Comparison of ENCODE assay signal across 11 mouse cellular contexts in the genomic region with DNA sequence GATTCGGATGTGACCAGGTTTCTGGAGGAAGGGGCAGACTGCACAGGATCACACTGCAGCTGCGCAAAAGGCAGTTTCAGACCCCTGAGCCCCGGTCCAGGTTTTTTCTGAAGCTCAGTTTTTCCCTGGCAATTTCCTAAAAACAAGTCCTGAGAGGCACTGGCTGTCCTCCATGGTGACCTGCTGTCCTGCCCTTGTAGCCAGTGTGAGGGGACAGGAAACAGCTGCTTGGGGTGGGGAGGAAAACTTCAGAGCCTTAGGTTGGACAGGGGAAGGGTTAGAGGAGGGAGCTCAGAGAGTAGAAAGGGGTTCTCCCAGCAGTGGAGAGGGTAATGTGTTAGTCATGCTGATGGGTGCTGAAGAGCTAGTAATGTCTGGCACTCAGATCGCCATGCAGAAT. TPM values are rescaled to one million over a fixed set of nuclear protein-coding genes. Genes with fewer than 3 reads are reported as not detected.
DNase-seq lines count a peak whose midpoint lies in the region; ATAC-seq and TF ChIP-seq lines count a peak whose summit lies in the region.
"Had no signal": no experiment of that assay in that cellular context is flagged by ENCODE, and none has a peak within 500 bp of the region (broad histone marks: within the 10 kb centered on the region; RNA-seq: fewer than 3 reads in every experiment).

No protein-coding gene starts in this region.

- peak overlapping the region; percentile 68; the same call in 1 of the 2 replicates for H3K4me2 ChIP-seq in neural tube, embryonic 13.5 days
- H3K4me2 ChIP-seq in heart, embryonic 16.5 days (ENCODE audit: low read depth, low read length), result peak overlapping the region; percentile 75
- no peak overlapping the region for H3K4me2 ChIP-seq in liver, postnatal 0 days (ENCODE audit: low read depth, low read length)
- H3K4me2 ChIP-seq in hindbrain, embryonic 14.5 days (replicated peaks), result no peak overlapping the region
- H3K4me2 ChIP-seq: embryonic facial prominence, embryonic 15.5 days had no signal

- H3K36me3 ChIP-seq in neural tube, embryonic 13.5 days, result no peaks in the 10 kb centered on the region
- H3K36me3 ChIP-seq in heart, embryonic 16.5 days (ENCODE audit: control insufficient read depth, insufficient read depth), result peaks cover 2% of the 10 kb centered on the region; the same call in 1 of the 2 replicates
- H3K36me3 ChIP-seq in liver, postnatal 0 days (replicated peaks; ENCODE audit: insufficient read depth, low read length), result no peaks in the 10 kb centered on the region
- no peaks in the 10 kb centered on the region for H3K36me3 ChIP-seq in hindbrain, embryonic 14.5 days (replicated peaks; ENCODE audit: control insufficient read depth, insufficient read depth)
- H3K36me3 ChIP-seq: embryonic facial prominence, embryonic 15.5 days had no signal

- no peaks in the 10 kb centered on the region for H3K9me3 ChIP-seq in neural tube, embryonic 13.5 days
- no peaks in the 10 kb centered on the region for H3K9me3 ChIP-seq in heart, embryonic 16.5 days (replicated peaks; ENCODE audit: control insufficient read depth, low read length)
- no peaks in the 10 kb centered on the region for H3K9me3 ChIP-seq in liver, postnatal 0 days (ENCODE audit: low read length)
- H3K9me3 ChIP-seq in hindbrain, embryonic 14.5 days (ENCODE audit: control insufficient read depth, low read length), result no peaks in the 10 kb centered on the region
- H3K9me3 ChIP-seq: embryonic facial prominence, embryonic 15.5 days had no signal

- peaks cover 20% of the 10 kb centered on the region for H3K4me1 ChIP-seq in neural tube, embryonic 13.5 days (replicated peaks)
- H3K4me1 ChIP-seq in heart, embryonic 16.5 days (ENCODE audit: control insufficient read depth, insufficient read depth, low read length), result peaks cover 27% of the 10 kb centered on the region
- H3K4me1 ChIP-seq in liver, postnatal 0 days (ENCODE audit: insufficient read depth), result peaks cover 22% of the 10 kb centered on the region
- H3K4me1 ChIP-seq in hindbrain, embryonic 14.5 days (replicated peaks; ENCODE audit: control insufficient read depth, insufficient read depth, low read length), result peaks cover 9% of the 10 kb centered on the region

- H3K9ac ChIP-seq in neural tube, embryonic 13.5 days, result no peak overlapping the region
- H3K9ac ChIP-seq in heart, embryonic 16.5 days (ENCODE audit: low read length), result peak overlapping the region; percentile 15; the same call in 1 of the 2 replicates
- H3K9ac ChIP-seq in liver, postnatal 0 days (replicated peaks), result no peak overlapping the region
- no peak overlapping the region for H3K9ac ChIP-seq in hindbrain, embryonic 14.5 days
- H3K9ac ChIP-seq: embryonic facial prominence, embryonic 15.5 days; liver, embryonic 14.5 days had no signal

- no peak for ATAC-seq in neural tube, embryonic 13.5 days (ENCODE audit: low read depth)
- no peak for ATAC-seq in heart, embryonic 16.5 days (replicated peaks; ENCODE audit: extremely low read depth, insufficient read depth, low FRiP score)
- no peak for ATAC-seq in liver, postnatal 0 days
- ATAC-seq in megakaryocyte progenitor cell, adult 5-6 weeks (replicated peaks; ENCODE audit: poor library complexity), result no peak
- no peak for ATAC-seq in CD4-positive, CD25-positive, alpha-beta regulatory T cell, adult 4 months
- ATAC-seq in hindbrain, embryonic 14.5 days (ENCODE audit: low FRiP score), result no peak

- no peak for TF ChIP-seq CTCF in liver, postnatal 0 days (IDR thresholded peaks at IDR 0.05; ENCODE audit: low read depth)

- H3K27me3 ChIP-seq in neural tube, embryonic 13.5 days, result peaks cover 15% of the 10 kb centered on the region
- H3K27me3 ChIP-seq in heart, embryonic 16.5 days (ENCODE audit: control insufficient read depth, insufficient read depth, low read length), result peaks cover 11% of the 10 kb centered on the region; the same call in 1 of the 2 replicates
- H3K27me3 ChIP-seq in liver, postnatal 0 days (ENCODE audit: insufficient read depth, low read length), result peaks cover 6% of the 10 kb centered on the region; the same call in 1 of the 2 replicates
- H3K27me3 ChIP-seq in hindbrain, embryonic 14.5 days (ENCODE audit: control insufficient read depth, insufficient read depth, low read length), result peaks cover 4% of the 10 kb centered on the region; the same call in 1 of the 2 replicates
- H3K27me3 ChIP-seq: embryonic facial prominence, embryonic 15.5 days had no signal

- DNase-seq in neural tube, embryonic 10.5 days (ENCODE audit: extremely low spot score, low spot score), result no peak
- DNase-seq in liver, postnatal 0 days, result no peak
- no peak for DNase-seq in layer of hippocampus, adult 11-12 months (ENCODE audit: low spot score)
- no peak for DNase-seq in hindbrain, embryonic 14.5 days (ENCODE audit: low spot score)
- DNase-seq: thymus, postnatal 4 days had no signal

- TF ChIP-seq EP300 in liver, postnatal 0 days (IDR thresholded peaks at IDR 0.05; ENCODE audit: low read depth), result peak; percentile 34; the same call in 1 of the 2 replicates

- no peak overlapping the region for H3K4me3 ChIP-seq in neural tube, embryonic 13.5 days
- peak overlapping the region; percentile 22; the same call in 1 of the 2 replicates for H3K4me3 ChIP-seq in heart, embryonic 16.5 days (ENCODE audit: low read length)
- no peak overlapping the region for H3K4me3 ChIP-seq in liver, postnatal 0 days (ENCODE audit: low read depth, low read length)
- no peak overlapping the region for H3K4me3 ChIP-seq in hindbrain, embryonic 14.5 days (replicated peaks; ENCODE audit: low read length)
- H3K4me3 ChIP-seq: embryonic facial prominence, embryonic 15.5 days had no signal

- H3K27ac ChIP-seq in neural tube, embryonic 13.5 days (replicated peaks), result no peak overlapping the region
- peak overlapping the region; percentile 79 for H3K27ac ChIP-seq in heart, embryonic 16.5 days (ENCODE audit: low read length)
- H3K27ac ChIP-seq in liver, postnatal 0 days (ENCODE audit: low read depth), result no peak overlapping the region; the same call in 1 of the 2 replicates
- no peak overlapping the region for H3K27ac ChIP-seq in hindbrain, embryonic 14.5 days
- H3K27ac ChIP-seq: embryonic facial prominence, embryonic 15.5 days; liver, embryonic 14.5 days had no signal

- WGBS in neural tube, embryonic 13.5 days, result 70% methylated on average over 4 of the region's 4 CpGs
- 45% methylated on average over 4 of the region's 4 CpGs for WGBS in heart, embryonic 16.5 days
- 57% methylated on average over 4 of the region's 4 CpGs for WGBS in liver, postnatal 0 days (ENCODE audit: insufficient replicate concordance)
- 67% methylated on average over 4 of the region's 4 CpGs for whole genome bisulfite sequencing in hindbrain, embryonic 14.5 days

RNA-seq across cellular contexts. Expression of a gene that starts 2.7 kb away (rescaled TPM):
- 36.2 and 40.3 TPM in 2 replicates for polyA plus RNA-seq in neural tube, embryonic 13.5 days (2015; fragmentation: Nextera tagmentation; extraction: Ambion mirVana)
- 48.5 and 58.7 TPM in 2 replicates for polyA plus RNA-seq in heart, embryonic 16.5 days (2015; fragmentation: Nextera tagmentation; extraction: Ambion mirVana)
- 9.4 and 10.6 TPM in 2 replicates for polyA plus RNA-seq in liver, postnatal 0 days (2015; fragmentation: Nextera tagmentation; extraction: Ambion mirVana)
- total RNA-seq in megakaryocyte progenitor cell, adult 5-6 weeks (2015), result 9.6 and 12.7 TPM in 2 replicates
- 5.7 and 9.7 TPM in 2 replicates for total RNA-seq in megakaryocyte progenitor cell, adult 5-6 weeks (2017)
- 1 to 10 TPM; 6.3 to 8.9 TPM for polyA plus RNA-seq in CD4-positive, CD25-positive, alpha-beta regulatory T cell, adult 4 months (2017; shearing (Covaris generic))
- polyA plus RNA-seq in hindbrain, embryonic 14.5 days (2014; fragmentation: Nextera tagmentation; extraction: Ambion mirVana), result 44.7 and 47.7 TPM in 2 replicates

RNA-seq across cellular contexts. Expression of a gene that starts 11.4 kb away (rescaled TPM):
- 530 and 625 TPM in 2 replicates for polyA plus RNA-seq in neural tube, embryonic 13.5 days (2015; fragmentation: Nextera tagmentation; extraction: Ambion mirVana)
- polyA plus RNA-seq in heart, embryonic 16.5 days (2015; fragmentation: Nextera tagmentation; extraction: Ambion mirVana), result 388 and 436 TPM in 2 replicates
- polyA plus RNA-seq in liver, postnatal 0 days (2015; fragmentation: Nextera tagmentation; extraction: Ambion mirVana), result 699 and 710 TPM in 2 replicates
- total RNA-seq in megakaryocyte progenitor cell, adult 5-6 weeks (2015), result 1,132 and 1,209 TPM in 2 replicates
- total RNA-seq in megakaryocyte progenitor cell, adult 5-6 weeks (2017), result 2,303 and 3,173 TPM in 2 replicates
- polyA plus RNA-seq in CD4-positive, CD25-positive, alpha-beta regulatory T cell, adult 4 months (2017; shearing (Covaris generic)), result 1,000 to 10,000 TPM; 1,453 to 2,471 TPM
- polyA plus RNA-seq in hindbrain, embryonic 14.5 days (2014; fragmentation: Nextera tagmentation; extraction: Ambion mirVana), result 580 and 749 TPM in 2 replicates

RNA-seq across cellular contexts. Expression of a gene that starts 11.4 kb away (rescaled TPM):
- polyA plus RNA-seq in neural tube, embryonic 13.5 days (2015; fragmentation: Nextera tagmentation; extraction: Ambion mirVana), result 558 and 559 TPM in 2 replicates
- polyA plus RNA-seq in heart, embryonic 16.5 days (2015; fragmentation: Nextera tagmentation; extraction: Ambion mirVana), result 535 and 549 TPM in 2 replicates
- polyA plus RNA-seq in liver, postnatal 0 days (2015; fragmentation: Nextera tagmentation; extraction: Ambion mirVana), result 379 and 389 TPM in 2 replicates
- 161 and 174 TPM in 2 replicates for total RNA-seq in megakaryocyte progenitor cell, adult 5-6 weeks (2015)
- total RNA-seq in megakaryocyte progenitor cell, adult 5-6 weeks (2017), result 122 and 151 TPM in 2 replicates
- polyA plus RNA-seq in CD4-positive, CD25-positive, alpha-beta regulatory T cell, adult 4 months (2017; shearing (Covaris generic)), result 100 to 1,000 TPM; 377 to 404 TPM
- polyA plus RNA-seq in hindbrain, embryonic 14.5 days (2014; fragmentation: Nextera tagmentation; extraction: Ambion mirVana), result 487 and 568 TPM in 2 replicates

RNA-seq across cellular contexts. Expression of a gene that starts 29.9 kb away (rescaled TPM):
- polyA plus RNA-seq in neural tube, embryonic 13.5 days (2015; fragmentation: Nextera tagmentation; extraction: Ambion mirVana), result 52.7 and 57.4 TPM in 2 replicates
- 37.6 and 41.9 TPM in 2 replicates for polyA plus RNA-seq in heart, embryonic 16.5 days (2015; fragmentation: Nextera tagmentation; extraction: Ambion mirVana)
- 16.6 and 17.4 TPM in 2 replicates for polyA plus RNA-seq in liver, postnatal 0 days (2015; fragmentation: Nextera tagmentation; extraction: Ambion mirVana)
- 31.3 and 37.7 TPM in 2 replicates for total RNA-seq in megakaryocyte progenitor cell, adult 5-6 weeks (2015)
- 18.8 and 31.9 TPM in 2 replicates for total RNA-seq in megakaryocyte progenitor cell, adult 5-6 weeks (2017)
- polyA plus RNA-seq in CD4-positive, CD25-positive, alpha-beta regulatory T cell, adult 4 months (2017; shearing (Covaris generic)), result 10 to 100 TPM; 11.0 to 11.9 TPM
- 57.5 and 59.6 TPM in 2 replicates for polyA plus RNA-seq in hindbrain, embryonic 14.5 days (2014; fragmentation: Nextera tagmentation; extraction: Ambion mirVana)

RNA-seq across cellular contexts. Expression of a gene that starts 31.4 kb away (rescaled TPM):
- 22.8 and 24.5 TPM in 2 replicates for polyA plus RNA-seq in neural tube, embryonic 13.5 days (2015; fragmentation: Nextera tagmentation; extraction: Ambion mirVana)
- polyA plus RNA-seq in heart, embryonic 16.5 days (2015; fragmentation: Nextera tagmentation; extraction: Ambion mirVana), result 16.4 and 20.5 TPM in 2 replicates
- polyA plus RNA-seq in liver, postnatal 0 days (2015; fragmentation: Nextera tagmentation; extraction: Ambion mirVana), result 64.4 and 93.5 TPM in 2 replicates
- 7.3 and 9.2 TPM in 2 replicates for total RNA-seq in megakaryocyte progenitor cell, adult 5-6 weeks (2015)
- total RNA-seq in megakaryocyte progenitor cell, adult 5-6 weeks (2017), result 8.4 and 9.7 TPM in 2 replicates
- polyA plus RNA-seq in CD4-positive, CD25-positive, alpha-beta regulatory T cell, adult 4 months (2017; shearing (Covaris generic)), result 1 to 10 TPM; 4.4 to 6.1 TPM
- polyA plus RNA-seq in hindbrain, embryonic 14.5 days (2014; fragmentation: Nextera tagmentation; extraction: Ambion mirVana), result 19.1 and 25.1 TPM in 2 replicates

Comparison
In these comparisons a context has a peak if more than half of its experiments do, and no peak if none do; other contexts are left out.
1. H3K4me2 ChIP-seq: peak in neural tube, embryonic 13.5 days (single experiment) and heart, embryonic 16.5 days (single experiment); none in liver, postnatal 0 days (single experiment) and hindbrain, embryonic 14.5 days (single experiment).